Mouse (Mus musculus): ENCODE data around the gene Sfxn1.

Gene Sfxn1

GRCm38 (mm10) chr13:54071606-54072331, at the start of gene Sfxn1:
TSS of gene Sfxn1 (plus strand) at chr13:54071869.
- peak; percentile 62 for DNase-seq (ENCODE audit: low read depth, low spot score)

GRCm38 (mm10) chr13:54023311-54023710, 48.4 kb upstream of the Sfxn1 start:
- DNase-seq (ENCODE audit: low read depth, low spot score): no peak

GRCm38 (mm10) chr13:54027079-54027478, 44.6 kb upstream of the Sfxn1 start:
- no peak for DNase-seq (ENCODE audit: low read depth, low spot score)

- no peak for DNase-seq (ENCODE audit: low read depth, low spot score)
These were observed 38.0 kb upstream of the Sfxn1 start for GRCm38 (mm10) chr13:54033653-54034052.

GRCm38 (mm10) chr13:54035541-54035940, 36.1 kb upstream of the Sfxn1 start:
- peak; percentile 36 for DNase-seq (ENCODE audit: low read depth, low spot score)

GRCm38 (mm10) chr13:54037936-54038335, 33.7 kb upstream of the Sfxn1 start:
- DNase-seq (ENCODE audit: low read depth, low spot score): peak; percentile 4

- DNase-seq (ENCODE audit: low read depth, low spot score): no peak
These were observed 31.4 kb upstream of the Sfxn1 start for GRCm38 (mm10) chr13:54040256-54040655.

GRCm38 (mm10) chr13:54048679-54049352, 22.9 kb upstream of the Sfxn1 start:
- no peak for DNase-seq (ENCODE audit: low read depth, low spot score)

GRCm38 (mm10) chr13:54051641-54052040, 20.0 kb upstream of the Sfxn1 start:
- DNase-seq (ENCODE audit: low read depth, low spot score): no peak

- DNase-seq (ENCODE audit: low read depth, low spot score): no peak
These were observed 16.7 kb upstream of the Sfxn1 start for GRCm38 (mm10) chr13:54054962-54055361.

GRCm38 (mm10) chr13:54055448-54055861, 16.2 kb upstream of the Sfxn1 start, which contains the start of gene Drd1:
TSS of gene Drd1 (minus strand) at chr13:54055705.
- DNase-seq (ENCODE audit: low read depth, low spot score): peak; percentile 20

- no peak for DNase-seq (ENCODE audit: low read depth, low spot score)
These were observed 9.6 kb upstream of the Sfxn1 start for GRCm38 (mm10) chr13:54062068-54062467.

GRCm38 (mm10) chr13:54063292-54063691, 8.4 kb upstream of the Sfxn1 start:
- DNase-seq (ENCODE audit: low read depth, low spot score): peak; percentile 67

GRCm38 (mm10) chr13:54066081-54066746, 5.5 kb upstream of the Sfxn1 start:
- DNase-seq (ENCODE audit: low read depth, low spot score): no peak

- no peak for DNase-seq (ENCODE audit: low read depth, low spot score)
These were observed 4.0 kb upstream of the Sfxn1 start for GRCm38 (mm10) chr13:54067617-54068166.

GRCm38 (mm10) chr13:54071011-54071410, 658 bp upstream of the Sfxn1 start:
- DNase-seq (ENCODE audit: low read depth, low spot score): no peak

- peak; percentile 45 for DNase-seq (ENCODE audit: low read depth, low spot score)
These were observed 923 bp downstream of the Sfxn1 start for GRCm38 (mm10) chr13:54072526-54073057.

GRCm38 (mm10) chr13:54073066-54073465, 1.4 kb downstream of the Sfxn1 start:
- DNase-seq (ENCODE audit: low read depth, low spot score): peak; percentile 16

GRCm38 (mm10) chr13:54073491-54073890, 1.8 kb downstream of the Sfxn1 start:
- peak; percentile 48 for DNase-seq (ENCODE audit: low read depth, low spot score)

- DNase-seq (ENCODE audit: low read depth, low spot score): peak; percentile 39
These were observed 3.7 kb downstream of the Sfxn1 start for GRCm38 (mm10) chr13:54075416-54075815.

GRCm38 (mm10) chr13:54076051-54076450, 4.4 kb downstream of the Sfxn1 start:
- no peak for DNase-seq (ENCODE audit: low read depth, low spot score)

Data from 3T3-L1 (cell line).